Mouse (Mus musculus) adipocyte (in vitro differentiated cells): ENCODE measurements around the gene Arid1a.

Experiments
- DNase-seq: peaks from one replicate; pipeline ENCODE4 v3.0.0-alpha.2; 2016; ENCODE audit warnings: low spot score

Arid1a gene

DNA sequence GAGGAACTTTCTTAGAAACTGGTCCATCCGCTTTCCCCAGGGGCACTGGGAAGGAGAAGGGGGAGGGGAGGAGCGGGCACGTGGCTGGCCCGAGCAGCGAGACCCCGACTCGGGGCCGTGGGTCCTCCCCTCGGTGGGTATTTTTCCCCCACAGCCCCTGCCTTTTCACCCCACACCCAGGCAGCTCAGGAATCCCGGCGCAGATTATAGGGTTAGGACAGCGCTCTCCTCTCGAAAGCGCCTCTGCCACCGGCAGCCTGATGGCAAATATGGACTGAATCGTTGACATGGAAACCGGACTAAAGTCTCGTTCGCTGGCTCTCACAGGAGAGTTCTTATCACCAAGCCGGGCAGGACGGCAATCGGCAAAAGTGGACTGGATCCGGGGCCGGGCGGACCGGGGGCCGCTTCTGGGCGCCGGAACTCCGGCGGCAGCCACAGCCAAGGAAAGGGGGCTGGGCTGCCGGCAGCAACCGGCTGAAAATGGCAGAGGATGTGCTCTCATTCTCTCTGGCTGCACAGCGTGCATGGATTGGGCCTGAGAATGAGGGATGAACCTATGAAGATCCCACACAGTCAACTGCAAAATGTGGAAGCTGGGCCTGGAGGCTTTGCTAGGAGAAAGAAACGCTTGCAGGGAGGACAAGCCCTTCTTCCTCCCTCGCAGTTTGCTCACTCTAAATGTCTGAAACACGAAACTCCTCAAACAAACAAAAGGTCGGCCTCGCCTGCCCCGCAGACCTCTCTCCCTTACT is at the start of gene Arid1a:
TSS of gene Arid1a (minus strand) at position 256 of the 755 bp plus-strand sequence.
- DNase-seq: peak; percentile 89

DNA sequence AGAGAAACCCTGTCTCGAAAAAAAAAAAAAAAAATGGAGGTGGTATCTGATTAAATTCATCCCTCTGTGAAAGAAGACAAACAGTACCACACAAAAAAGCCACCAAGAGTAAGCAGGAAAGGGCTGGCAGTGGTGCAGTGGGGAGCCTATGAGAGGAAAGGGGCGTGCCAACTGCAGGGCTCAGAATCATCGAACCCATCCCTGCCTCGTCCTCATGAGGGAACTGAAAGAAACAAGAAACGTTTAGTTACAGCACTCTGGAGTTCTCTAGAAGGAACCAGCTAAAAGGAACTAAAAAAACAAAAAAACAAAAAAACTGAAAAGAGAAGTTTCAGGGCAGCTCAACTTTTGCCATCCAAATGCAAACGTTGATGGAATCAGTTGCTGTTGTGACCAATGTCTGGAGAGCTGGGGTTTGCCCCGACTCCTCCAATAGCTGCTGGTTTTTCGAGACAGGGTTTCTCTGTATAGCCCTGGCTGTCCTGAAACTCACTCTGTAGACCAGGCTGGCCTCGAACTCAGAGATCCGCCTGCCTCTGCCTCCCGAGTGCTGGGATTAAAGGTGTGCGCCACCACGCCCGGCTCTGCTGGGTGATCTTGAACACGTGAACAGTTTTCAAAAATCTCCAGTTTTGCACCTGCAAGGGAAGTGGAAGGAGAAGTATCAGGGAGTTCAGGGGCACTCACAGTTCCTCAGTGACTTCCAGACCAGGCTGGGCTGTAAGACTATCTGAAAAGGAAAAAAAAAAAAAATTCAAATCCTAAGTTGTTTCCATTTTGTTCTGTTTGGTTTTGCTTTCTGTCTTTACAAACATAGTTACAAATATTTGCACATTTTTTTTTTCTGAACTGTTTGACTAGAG is 48.1 kb upstream of the Arid1a start:
- no peak for DNase-seq

DNA sequence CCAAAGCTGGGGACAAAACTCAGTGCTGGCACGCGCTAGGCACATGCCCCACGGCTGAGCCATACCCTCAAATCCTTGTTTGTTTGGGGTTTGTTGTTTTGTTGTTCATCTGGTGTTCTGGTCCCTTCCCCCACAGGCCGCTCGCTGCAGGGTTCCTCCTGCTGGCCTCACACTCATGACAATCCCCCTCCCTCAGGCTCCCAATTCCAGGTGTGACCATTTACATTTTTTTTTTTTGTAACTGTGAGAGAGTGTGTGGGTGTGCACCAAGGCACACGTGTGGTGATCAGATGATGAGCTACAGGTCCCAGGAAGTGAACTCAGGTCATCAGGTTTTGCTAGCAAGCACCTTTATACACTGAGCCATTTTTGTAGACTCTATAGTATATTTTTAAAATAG is 44.0 kb upstream of the Arid1a start:
- no peak for DNase-seq

DNA sequence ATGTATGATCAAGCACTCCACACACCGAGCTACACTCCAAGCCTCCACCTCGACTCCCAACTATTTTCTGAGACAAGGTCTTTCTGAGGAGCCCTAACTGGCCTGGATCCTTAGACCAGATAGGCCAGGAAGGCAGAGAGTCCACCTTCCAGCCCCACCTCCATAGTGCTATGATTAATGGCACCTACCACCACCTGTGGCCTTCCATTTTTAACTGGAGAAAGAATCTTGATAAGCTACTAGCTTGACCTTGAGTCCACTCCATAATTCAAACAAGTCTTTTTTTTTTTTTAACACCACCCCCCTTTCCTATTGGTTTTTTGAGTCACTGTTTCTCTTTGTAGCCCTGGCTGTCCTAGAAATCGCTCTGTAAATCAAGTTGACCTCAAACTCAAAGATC is 36.7 kb upstream of the Arid1a start:
- no peak for DNase-seq

DNA sequence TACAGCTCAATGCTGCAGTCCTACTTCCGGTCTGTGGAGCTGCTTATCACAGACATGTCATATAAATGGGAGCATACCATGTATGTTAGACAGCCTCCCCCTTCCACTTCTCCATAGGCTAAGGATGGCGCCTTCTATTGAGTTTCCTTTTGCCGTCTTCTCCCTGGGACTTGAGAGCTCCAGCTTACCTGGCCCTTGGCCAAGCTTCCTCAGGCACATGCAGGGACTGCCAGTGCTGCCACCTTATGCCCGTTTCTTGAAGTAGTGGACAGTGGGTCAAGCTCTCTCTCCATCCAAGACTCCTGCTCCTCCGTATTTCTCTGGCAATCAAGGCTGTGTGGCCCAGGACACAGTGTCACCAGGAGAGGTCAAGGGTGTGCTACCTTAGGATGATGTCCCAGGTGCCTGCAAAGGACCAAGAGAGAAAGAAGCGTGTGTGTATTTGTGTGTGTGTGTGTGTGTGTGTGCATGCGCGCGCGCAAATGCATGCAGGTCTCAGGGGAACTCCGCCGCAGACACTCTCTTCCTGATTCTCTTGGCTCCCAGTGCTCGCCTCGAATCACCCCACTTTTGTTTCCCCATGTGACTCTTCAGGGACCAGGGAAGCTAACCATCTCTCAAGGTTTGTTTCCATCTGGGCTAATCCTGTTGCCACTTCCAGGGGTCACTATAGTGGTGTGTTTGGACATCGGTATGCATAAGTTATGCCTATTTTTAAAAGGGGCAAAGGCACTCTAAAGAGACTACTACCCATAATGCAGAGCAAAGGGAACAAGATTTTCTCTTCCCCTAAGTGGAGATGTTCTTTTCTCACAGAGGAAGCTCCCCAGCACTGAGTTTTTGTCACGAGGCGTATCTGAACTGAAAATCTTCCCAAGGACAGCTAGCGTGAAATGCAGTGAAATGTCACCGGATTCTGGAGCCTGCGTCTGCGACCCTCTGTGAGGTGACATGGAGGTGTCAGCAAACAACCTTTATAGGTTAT is 18.3 kb upstream of the Arid1a start:
- peak; percentile 93 for DNase-seq

DNA sequence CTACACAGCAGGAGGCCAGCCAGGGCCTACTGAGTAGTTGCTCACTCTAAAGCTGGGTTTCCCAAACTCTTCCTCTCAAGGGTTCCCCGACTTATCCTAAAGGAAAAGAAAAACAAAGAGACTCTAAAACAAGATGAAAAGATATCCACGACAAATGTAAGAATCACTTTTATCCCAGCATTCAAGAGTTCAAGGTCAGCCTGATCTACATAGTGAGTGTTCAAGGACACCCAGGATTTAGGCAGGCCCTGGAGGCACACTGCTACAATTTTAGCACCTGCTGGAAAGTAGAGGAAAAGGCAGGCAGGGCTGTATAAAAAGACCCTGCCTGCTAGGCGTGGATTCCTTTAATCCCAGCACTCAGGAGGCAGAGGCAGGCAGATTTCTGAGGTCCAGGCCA is 12.6 kb upstream of the Arid1a start:
- no peak for DNase-seq

DNA sequence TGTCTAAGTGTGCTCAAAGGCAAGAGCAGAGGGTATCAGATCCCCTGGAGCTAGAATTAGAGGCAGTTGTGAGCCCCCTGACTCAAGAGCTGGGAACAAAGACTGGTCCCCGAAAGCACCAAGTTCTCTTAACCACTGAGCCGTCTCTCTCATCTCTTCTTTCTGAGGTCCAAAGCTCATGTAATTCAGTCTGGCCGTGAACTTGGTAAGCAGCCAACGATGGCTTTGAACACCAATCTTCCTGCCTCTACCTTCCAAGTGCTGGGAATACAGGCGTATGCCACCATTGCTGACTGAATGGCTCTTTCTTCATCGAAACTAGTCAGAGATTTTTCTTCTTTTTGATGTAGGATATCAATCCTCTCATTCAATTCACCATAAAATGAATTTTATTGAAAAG is 6.5 kb upstream of the Arid1a start:
- DNase-seq: no peak

DNA sequence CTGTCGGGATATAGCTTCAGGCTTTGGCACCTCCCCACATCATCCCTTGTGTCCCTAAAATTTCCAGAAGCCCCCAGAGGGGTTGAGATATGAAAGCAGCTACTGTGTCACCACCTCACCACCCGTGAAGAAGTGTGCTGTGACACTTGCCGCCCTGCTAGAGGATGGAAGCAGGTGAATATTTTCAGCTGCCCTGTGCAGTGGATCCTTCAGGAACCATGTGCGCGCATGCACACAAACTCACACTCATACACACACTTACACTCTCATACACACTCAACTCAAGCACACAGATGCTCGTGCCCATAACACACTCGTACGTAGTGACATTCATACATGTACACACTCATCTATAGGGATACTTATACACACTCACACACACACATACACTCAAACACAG is 3.1 kb upstream of the Arid1a start:
- DNase-seq: no peak

DNA sequence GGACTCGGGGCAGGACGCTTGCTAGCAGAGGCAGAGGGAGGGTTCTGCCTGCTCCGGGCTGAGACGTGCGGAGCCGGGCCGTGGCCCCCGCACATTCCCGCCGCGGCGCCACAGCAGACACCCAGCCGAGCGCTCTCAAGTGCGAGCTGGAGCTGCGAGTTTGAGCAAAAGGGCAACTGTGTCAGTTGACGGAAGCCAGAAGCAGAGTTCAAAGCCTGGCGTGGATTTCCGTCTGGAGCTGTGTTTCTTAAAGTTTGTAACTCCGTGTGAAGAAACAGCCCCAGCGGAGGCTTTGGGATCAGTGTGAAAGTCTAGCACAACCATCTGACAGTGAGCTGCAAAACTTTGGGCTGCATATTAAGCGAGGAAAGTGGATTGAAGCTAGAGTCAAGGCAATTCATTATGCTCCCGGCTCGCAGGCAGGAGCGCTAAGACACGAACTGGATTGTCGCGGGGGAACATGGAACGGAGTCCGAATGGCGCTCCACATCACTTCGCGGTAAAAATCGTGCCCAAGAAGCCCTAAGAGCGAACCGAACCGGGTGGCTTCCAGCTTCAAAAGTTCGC is 783 bp upstream of the Arid1a start:
- DNase-seq: peak; percentile 95

DNA sequence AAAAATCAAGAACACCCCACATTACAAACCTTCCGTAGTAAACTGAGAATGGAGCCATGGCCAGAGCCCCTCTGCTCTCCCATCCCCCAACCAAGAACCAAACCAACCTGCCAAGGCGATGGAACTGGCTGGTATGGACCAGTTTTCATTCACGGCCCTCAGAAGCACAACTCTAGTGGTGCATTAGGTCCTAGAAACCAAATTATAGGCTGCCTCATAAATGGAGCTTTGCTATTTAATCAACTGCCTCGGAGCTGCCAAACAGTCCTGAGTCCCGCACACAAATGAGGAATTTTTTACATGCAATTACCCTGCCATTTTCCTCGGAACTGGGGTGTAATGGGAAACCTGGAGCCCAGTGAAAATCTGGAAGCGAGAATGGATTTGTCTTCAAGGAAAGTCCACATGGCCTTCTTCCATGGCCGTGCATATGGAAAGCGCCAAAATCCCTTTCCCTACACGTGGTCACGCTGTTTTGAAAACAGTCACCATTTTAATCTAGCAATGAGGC is 653 bp downstream of the Arid1a start:
- peak; percentile 25 for DNase-seq

DNA sequence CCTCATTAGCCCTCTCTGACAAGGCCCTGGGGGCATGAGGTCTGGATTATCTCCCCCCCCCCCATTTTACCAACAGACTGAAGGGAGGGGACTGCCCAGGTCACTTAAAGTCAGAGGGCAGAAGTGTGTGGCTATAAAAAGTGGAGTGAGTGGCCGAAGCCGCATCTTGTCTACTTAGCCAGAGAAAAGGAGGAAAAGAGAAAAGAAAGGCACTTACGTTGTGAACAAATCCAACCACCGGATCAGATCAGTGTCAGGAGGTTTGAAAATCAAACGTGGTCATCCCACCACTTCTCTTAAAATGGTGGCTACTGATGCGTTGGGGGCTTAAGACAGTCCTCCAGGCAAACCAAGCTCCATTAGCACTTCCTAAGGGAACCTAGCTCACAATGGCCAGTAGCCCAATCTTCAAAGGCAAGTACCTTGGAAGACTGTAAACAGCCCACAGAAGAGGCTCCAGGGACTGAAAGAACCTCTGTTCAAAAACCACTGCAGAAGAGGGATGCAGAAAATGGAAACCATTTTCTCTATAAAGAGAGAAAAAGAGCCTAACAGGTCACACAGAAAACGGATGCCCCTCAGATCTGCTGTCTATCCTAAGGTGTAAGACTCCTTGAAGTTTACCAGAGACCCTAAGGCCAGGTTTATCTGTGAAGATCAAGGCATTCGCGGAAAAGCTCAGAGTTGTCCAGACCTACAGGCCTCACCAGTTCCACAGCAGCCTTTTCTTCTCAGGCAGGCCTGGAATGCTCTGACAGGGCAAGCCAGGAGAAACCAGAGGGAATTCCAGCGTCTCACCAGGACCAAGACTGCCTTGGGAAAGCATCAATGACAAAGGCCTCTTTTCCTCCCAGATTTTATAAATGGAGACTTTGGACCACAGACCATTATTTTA is 1.5 kb downstream of the Arid1a start:
- peak; percentile 19 for DNase-seq

DNA sequence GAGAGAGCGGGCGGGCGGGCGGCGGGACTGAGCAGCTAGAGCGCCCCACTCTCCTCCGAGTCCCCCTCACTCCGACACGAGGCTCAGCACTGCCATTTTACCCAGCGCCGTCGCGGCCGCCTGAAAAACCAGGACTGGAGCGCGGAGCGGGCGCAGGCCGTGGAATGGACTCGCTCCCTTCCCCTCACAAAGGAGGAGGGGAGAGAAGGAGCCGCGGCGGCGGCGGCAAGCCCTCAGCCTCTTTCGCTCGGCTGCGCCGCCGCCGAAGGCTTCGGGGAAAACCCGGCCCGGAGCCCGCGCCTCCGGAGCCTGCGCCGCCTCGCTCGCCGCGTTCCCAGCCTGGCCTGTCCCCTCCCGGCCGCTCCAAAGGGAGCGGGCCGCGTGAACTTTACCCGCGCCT is 2.3 kb downstream of the Arid1a start:
- peak; percentile 92 for DNase-seq

DNA sequence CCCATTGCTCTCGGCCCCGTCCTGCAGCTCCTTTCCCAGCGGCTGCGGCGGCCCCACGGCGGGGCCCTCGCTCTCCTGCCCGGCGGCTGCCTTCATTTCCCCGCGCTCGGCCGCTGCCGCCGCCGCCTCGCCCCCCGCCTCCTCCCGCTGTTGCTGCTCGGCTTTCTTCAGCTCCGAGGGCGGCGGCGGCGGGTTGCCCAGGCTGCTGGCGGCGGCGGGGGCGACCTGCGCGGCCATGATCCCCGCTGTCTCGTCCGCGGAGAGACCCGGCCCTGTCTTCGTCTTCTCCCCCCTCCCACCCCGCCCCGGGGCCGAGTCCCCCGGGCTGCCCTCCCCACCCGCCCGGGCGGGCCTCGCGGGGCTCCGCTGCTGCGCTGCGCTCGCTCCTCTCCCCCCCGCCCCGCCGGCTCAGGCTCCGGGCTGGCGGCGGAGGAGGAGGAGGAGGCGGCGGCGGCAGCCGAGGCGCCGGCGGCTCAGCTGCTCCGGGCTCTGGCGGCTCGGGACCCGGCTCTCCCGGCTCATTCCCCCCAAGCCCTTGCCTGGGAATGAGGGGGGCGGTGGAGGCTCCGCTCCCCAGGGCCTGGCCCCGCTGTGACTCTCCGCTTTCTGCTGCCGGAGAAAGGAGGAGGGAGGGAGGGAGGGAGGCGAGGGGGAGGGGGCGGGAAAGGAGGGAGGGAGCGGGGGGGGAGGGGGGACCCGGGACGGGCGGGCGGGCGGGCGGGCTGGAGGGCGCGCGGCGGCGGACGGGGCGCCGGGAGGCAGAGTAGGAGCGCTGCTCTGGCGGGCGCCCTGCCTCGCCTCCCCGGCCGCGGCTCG is 3.0 kb downstream of the Arid1a start:
- peak; percentile 59 for DNase-seq

DNA sequence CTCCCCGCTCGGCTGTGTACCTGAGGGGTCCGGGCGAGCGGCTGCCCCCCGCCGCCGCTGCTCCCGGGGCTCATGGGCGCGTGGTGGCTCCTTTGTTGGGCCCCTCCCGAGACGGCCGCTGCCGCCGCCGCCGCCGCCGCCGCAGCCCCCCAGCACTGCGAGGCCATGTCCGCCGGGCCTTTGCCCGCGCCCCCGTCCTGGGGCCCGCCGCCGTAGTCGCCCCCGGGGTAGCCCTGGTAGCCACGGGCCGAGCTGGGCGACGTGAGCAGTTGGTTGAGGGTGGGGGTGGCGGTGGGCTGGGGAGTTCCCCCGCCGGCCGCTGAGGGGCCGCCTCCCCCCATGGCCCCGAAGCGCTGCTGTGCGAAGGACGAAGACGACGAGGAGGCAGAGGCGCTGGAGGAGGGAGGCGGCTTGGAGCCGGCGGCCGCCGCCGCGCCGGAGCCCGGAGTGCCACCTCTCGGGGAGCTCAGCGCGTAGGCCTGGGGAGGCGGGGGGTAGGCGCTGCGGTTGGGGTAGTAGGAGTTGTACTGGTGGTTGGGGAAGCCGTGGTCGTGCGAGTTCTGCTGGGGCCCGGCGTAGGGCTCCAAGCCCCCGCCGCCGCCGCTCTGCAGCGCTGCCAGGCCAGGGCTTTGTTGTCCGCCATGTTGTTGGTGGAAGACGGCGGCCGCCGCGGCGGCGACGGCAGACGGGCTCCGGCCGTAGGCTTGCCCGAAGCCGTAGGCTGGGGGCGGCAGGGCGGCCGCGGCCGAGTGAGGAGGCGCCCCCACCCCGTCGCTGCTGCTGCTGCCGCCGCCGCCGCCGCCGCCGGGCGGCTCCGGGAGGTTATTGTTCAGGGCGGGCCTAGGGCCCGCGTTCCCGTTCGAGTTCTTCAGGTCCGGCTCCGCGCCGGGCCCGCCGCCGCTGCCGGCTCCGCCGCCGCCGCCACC is 3.9 kb downstream of the Arid1a start:
- peak; percentile 22 for DNase-seq

DNA sequence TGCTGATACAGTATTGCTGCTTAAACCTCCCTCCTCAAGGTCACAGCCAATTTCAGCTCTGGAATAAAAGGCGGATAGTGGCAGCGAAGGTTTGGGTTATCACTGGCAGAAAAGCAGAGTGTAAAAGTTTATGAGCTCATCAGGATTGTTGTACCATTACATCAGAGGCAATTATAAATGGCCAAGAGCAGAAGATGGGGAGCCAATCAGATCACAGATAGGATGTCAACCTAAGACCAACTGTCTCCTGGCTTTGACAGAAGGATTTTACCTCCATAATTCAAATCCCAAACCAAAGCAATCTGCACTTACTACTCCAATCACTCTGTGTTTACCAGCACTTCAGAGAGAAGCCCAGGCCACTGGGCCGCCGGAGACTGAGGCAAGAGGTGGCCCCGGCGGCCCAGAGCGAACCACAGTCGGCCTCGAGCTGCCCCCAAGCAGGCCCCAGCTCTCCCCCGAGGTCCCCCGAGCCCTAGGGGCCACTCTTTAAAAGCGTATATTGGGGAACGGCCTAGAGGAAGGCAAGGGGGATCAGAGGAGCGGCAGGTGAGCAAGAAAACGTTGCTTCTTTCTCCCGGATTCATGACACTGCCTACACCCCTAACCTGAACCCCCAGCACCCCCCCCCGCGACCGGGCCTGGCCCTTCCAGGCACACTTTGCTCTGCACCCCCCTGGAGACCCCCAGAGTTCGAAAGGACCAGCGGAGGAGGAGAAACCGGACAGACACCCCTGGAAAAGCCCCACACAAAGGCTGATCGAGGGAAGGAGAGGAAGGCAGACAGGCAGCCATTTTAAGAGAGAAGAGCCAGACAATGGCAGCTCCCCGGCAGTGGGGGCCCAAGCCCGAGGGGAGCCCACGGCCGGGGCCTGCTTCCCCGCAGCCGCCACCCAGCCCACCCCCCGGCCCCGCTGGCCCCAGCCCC is 4.8 kb downstream of the Arid1a start:
- DNase-seq: peak; percentile 80

DNA sequence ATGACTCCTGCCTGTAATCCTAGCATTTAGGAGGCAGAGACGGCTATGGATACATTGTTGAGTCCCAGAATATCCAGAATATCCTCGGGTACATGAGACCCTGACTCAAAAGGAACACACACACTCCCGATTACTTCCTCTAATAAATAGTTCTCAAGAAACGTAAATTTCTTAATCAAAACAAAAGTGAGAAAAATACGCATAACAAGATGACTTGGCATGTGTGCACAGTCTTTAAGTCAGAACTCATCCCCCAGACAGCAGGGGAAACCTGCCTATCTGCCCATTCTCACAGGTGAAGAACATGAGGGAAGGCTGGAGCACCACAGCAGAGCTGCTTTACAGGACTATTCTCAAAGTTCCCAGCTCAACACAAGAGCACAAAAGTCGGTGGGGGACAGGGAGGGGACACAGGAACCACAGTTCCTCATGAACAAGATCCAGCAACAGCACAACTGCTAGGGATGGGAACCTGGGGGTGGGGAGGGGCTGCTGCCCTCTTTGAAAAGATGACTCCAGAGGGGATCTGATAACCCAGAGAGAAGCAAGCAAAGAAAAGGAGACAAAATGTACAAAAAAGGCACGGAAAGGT is 6.3 kb downstream of the Arid1a start:
- DNase-seq: no peak

DNA sequence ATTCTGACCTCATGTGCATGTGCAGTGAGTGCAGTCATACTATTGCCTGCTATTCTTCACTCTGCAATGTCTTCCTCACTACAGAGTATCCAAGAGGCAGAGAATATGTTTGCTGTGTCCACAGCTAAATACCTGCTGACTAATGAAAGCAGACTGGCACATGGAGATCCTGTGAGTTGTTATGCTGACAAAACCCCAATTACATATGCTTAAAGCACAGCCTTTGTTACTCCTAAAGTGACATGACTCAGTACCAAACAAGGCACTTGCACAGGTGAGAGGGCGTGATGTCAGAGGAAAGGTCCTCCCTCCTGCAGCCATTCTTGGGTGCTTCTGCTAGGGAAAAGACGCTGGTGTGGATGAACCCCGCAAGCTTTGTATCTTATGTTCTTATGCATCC is 21.3 kb downstream of the Arid1a start:
- no peak for DNase-seq
